Mouse (Mus musculus) lung, postnatal 0 days (tissue): ENCODE measurements around the gene Zan. TPM values are rescaled to one million over a fixed set of nuclear protein-coding genes. Genes with fewer than 3 reads are reported as not detected.

Source experiments
- ATAC-seq: fragments of 200-750 bp; cut with Nextera tagmentation; 2 replicates; pipeline ENCODE4 v1.8.0; 2017; ENCODE audit warnings: moderate library complexity
- DNase-seq: peaks from one replicate; pipeline ENCODE4 v3.0.0-alpha.2; 2016; ENCODE audit warnings: low spot score
- H3K27ac ChIP-seq: fragments of 300-500 bp; sonication (generic); 2 replicates; pipeline ENCODE4 v1.5.1; 2014; ENCODE audit warnings: antibody characterized with exemption, mild to moderate bottlenecking, low read length, mixed read lengths
- H3K27me3 ChIP-seq: fragments of 300-500 bp; sonication (generic); replicated peaks from 2 replicates; pipeline ENCODE4 v1.6.1; 2014; ENCODE audit warnings: low read length, mixed read lengths; ENCODE audit not compliant: insufficient read depth
- H3K36me3 ChIP-seq: fragments of 300-500 bp; sonication (generic); 2 replicates; pipeline ENCODE4 v1.6.1; 2014; ENCODE audit warnings: low read length, mixed read lengths; ENCODE audit not compliant: insufficient read depth
- H3K4me1 ChIP-seq: fragments of 300-500 bp; sonication (generic); 2 replicates; pipeline ENCODE4 v1.6.1; 2014; ENCODE audit warnings: antibody characterized with exemption, low read depth, low read length, mixed read lengths; ENCODE audit not compliant: insufficient read depth
- H3K4me2 ChIP-seq: fragments of 300-500 bp; sonication (generic); replicated peaks from 2 replicates; pipeline ENCODE4 v1.6.1; 2014; ENCODE audit warnings: low read depth, mild to moderate bottlenecking, low read length, moderate library complexity, mixed read lengths
- H3K4me3 ChIP-seq: fragments of 300-500 bp; sonication (generic); 2 replicates; pipeline ENCODE4 v1.5.1; 2014; ENCODE audit warnings: low read depth, low read length
- H3K9ac ChIP-seq: fragments of 300-500 bp; sonication (generic); replicated peaks from 2 replicates; pipeline ENCODE4 v1.6.1; 2014; ENCODE audit warnings: low read depth, mild to moderate bottlenecking
- H3K9me3 ChIP-seq: fragments of 300-500 bp; sonication (generic); 2 replicates; pipeline ENCODE4 v1.6.1; 2016; ENCODE audit warnings: low read length, mixed read lengths
- CTCF ChIP-seq: IDR thresholded peaks from 2 replicates; pipeline ENCODE4 v1.5.1; 2016; ENCODE audit warnings: antibody characterized with exemption, mild to moderate bottlenecking
- EP300 ChIP-seq: IDR thresholded peaks from 2 replicates; pipeline ENCODE4 v1.6.1; 2016; ENCODE audit warnings: antibody characterized with exemption, mild to moderate bottlenecking, control low read depth
- WGBS: fragments of 180-500 bp; shearing (Covaris S2); extraction: QIAGEN DNeasy Blood & Tissue Kit; methylation state at CpG from one replicate; pipeline ENCODE4 v1.1.7; 2014; 5-methylcytosine and 5-hydroxymethylcytosine counted together
- polyA plus RNA-seq: library from polyadenylated mRNA; unstranded; fragments of >200 nt; fragmentation: Nextera tagmentation; extraction: Ambion mirVana; gene quantifications from 2 replicates; pipeline ENCODE4 v1.2.1, GENCODE M21; 2015

Zan gene
- polyA plus RNA-seq, 1 experiment from 2014 or later = 0.11 TPM

DNA sequence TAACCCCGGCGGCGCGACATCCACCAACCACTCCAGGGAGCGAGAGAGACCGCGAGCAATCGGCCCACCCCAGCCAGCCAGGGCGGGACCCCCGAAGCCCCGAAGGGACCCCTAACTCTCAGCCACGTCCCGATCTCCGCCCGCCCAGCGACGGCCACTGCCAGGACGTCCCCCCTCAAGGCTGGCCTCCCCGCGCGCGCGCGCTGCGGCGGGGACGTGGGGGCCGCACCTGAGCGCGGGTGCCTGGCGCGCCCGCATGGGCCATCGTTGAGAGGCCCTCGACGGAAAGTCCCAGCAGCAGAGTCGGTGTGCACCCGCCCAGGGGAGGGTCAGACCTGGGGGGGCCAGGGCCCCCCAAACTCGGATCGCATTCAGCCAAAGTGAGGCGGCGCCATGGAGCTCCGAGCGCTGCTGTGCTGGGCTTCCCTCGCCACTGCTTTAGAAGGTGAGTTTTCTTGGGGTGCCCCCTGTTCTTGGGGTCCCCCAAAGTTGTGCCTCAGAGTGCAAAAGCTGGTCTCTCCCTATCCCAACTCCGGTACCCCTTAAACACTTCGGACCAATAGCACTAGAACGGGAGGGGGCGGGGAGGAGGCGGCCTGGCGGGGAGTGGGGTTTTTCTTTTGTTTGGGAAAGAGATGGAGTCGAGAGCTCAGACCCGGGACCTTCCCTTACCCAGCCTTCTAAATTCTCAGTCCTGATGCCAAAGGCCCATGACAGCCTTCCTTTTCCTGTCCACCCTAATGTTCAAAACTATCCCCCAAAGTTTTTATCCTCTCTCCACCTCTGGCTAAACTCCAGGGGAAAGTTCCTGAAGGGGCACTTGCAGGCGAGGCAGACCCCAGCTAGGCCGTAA, 126.4 kb downstream of the Zan start:
- TF ChIP-seq EP300 (no peak), CTCF (no peak; the same call in 1 of the 2 replicates)
- H3K4me1 ChIP-seq = peaks cover 13% of the 10 kb centered on the region
- H3K9me3 ChIP-seq = no peaks in the 10 kb centered on the region
- peak overlapping the region; percentile 74 for H3K4me2 ChIP-seq
- ATAC-seq (peak; percentile 50), DNase-seq (no peak)
- H3K27ac ChIP-seq = peak overlapping the region; percentile 93
- H3K36me3 ChIP-seq = no peaks in the 10 kb centered on the region
- H3K27me3 ChIP-seq = no peaks in the 10 kb centered on the region
- peak overlapping the region; percentile 89 for H3K9ac ChIP-seq
- peak overlapping the region; percentile 70 for H3K4me3 ChIP-seq
- WGBS = under 1% methylated on average over 48 of the region's 55 CpGs

DNA sequence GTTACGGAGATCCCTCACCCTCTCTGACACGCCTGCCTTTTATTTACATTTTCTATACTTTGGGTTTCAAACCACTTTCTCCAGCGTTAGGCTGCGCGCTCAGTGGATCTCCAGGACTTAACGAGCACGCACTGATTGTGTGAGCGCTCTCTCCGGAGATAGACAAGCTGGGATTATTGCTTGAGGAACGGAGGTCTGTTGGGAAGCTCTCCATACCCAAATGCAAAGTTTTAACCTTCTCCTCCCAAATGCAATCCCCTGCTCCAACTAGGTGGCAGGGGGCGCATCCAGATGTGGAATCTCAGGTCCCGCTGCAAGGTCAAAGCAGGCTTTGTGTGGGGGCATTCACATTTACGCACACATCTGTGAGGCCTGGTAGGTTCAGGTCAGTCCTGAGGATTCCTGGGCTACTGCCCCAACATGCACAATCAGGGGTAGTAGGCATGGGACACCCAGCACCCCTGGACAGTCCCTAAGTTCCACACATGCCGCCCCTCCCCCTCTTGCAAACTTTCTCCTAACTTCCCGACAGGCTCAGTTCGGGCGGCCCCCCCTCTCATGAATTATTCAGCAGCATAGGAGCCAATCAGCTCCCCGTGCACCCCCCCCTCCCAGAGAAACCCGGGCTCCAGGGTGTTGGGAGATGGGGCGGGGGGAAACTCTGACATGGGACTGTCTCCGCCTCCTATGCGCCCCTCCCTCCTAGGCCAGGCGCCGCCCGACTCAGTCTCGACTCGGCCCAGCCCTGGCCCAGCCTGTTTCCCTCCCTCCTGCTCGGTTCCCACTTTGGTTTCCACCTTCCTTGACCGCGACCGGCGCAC, 127.3 kb downstream of the Zan start, which contains the start of gene Ephb4:
Gene Ephb4, plus strand, starts transcription at position 726 of the 821 bp plus-strand sequence.
- H3K9me3 ChIP-seq = no peaks in the 10 kb centered on the region

GRCm38 (mm10) chr5:137348482-137349383, 128.1 kb downstream of the Zan start:
- ATAC-seq (peak; percentile 54), DNase-seq (peak; percentile 83)
- 5% methylated on average over 31 of the region's 33 CpGs for WGBS

More for the DNA sequence above, 127.3 kb downstream of the Zan start, which contains the start of gene Ephb4:
- Histone ChIP-seq H3K36me3 (no peaks in the 10 kb centered on the region), H3K27me3 (no peaks in the 10 kb centered on the region), H3K4me1 (peaks cover 13% of the 10 kb centered on the region), H3K27ac (peak within 1 kb of the TSS; percentile 93), H3K4me2 (peak within 1 kb of the TSS; percentile 74), H3K9ac (peak within 1 kb of the TSS; percentile 89), H3K4me3 (peak within 1 kb of the TSS; percentile 70)
- WGBS = 1% methylated on average over 30 of the region's 32 CpGs
- ATAC-seq (peak; percentile 93), DNase-seq (peak; percentile 98)
- peak; percentile 53 for TF ChIP-seq CTCF
- TF ChIP-seq EP300 = peak; percentile 45; the same call in 1 of the 2 replicates

DNA sequence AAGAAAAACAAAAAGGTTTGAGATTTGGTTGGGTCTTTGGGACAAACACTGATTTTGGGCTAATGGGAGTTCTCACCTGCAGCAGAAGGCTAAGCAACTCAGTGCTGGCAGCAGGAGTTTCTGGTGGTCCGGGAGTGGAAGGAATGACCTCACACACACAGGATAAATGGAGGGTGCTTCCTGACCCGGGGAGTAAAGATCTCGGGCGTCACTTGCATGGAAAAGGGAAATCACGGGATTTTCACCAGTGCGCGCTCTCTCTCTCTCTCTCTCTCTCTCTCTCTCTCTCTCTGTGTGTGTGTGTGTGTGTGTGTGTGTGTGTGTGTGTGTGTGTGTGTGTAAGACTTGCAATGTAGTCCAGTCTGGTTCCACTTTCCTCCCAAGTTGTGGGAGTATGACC, 129.0 kb downstream of the Zan start:
- H3K4me1 ChIP-seq = peaks cover 13% of the 10 kb centered on the region
- no peak for ATAC-seq
- H3K36me3 ChIP-seq = no peaks in the 10 kb centered on the region
- no peak for TF ChIP-seq EP300
- H3K9ac ChIP-seq = no peak overlapping the region
- H3K27ac ChIP-seq = peak overlapping the region; percentile 93
- no peak overlapping the region for H3K4me3 ChIP-seq
- no peaks in the 10 kb centered on the region for H3K9me3 ChIP-seq
- WGBS = 7% methylated on average over 5 of the region's 7 CpGs
- peak overlapping the region; percentile 74 for H3K4me2 ChIP-seq
- peak; percentile 56 for DNase-seq
- H3K27me3 ChIP-seq = no peaks in the 10 kb centered on the region

More at GRCm38 (mm10) chr5:137348482-137349383, 128.1 kb downstream of the Zan start:
- Histone ChIP-seq H3K9ac (peak overlapping the region; percentile 36), H3K36me3 (no peaks in the 10 kb centered on the region), H3K27ac (peak overlapping the region; percentile 93), H3K9me3 (no peaks in the 10 kb centered on the region), H3K27me3 (no peaks in the 10 kb centered on the region), H3K4me1 (peaks cover 13% of the 10 kb centered on the region), H3K4me3 (peak overlapping the region; percentile 70), H3K4me2 (peak overlapping the region; percentile 74)
- peak; percentile 69 for TF ChIP-seq EP300
- no peak for TF ChIP-seq CTCF

DNA sequence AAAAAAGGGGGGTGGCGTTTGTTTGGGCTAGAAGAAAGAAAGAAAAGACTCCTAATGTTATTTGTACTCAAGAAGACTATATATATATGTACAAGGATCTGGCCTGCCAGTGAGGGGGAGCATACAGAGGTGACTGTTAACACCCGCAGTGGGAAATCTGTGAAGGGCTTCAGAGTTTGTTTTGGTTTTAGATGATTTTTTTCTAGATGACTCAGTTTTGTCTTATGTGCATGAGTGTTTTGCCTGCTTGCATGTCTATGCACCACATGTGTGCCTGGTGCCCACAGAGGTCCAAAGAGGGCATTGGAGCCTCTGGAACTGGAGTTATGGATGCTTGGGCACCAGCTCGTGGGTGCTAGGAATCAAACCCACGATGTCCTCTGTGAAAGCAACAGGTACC, 129.9 kb downstream of the Zan start:
- H3K9ac ChIP-seq = no peak overlapping the region
- no peak overlapping the region for H3K4me2 ChIP-seq
- H3K9me3 ChIP-seq = no peaks in the 10 kb centered on the region
- DNase-seq = no peak
- WGBS = 53% methylated on average over 4 of the region's 4 CpGs
- H3K27ac ChIP-seq = peak overlapping the region; percentile 66
- no peak overlapping the region for H3K4me3 ChIP-seq
- no peaks in the 10 kb centered on the region for H3K36me3 ChIP-seq
- H3K27me3 ChIP-seq = no peaks in the 10 kb centered on the region
- ATAC-seq = no peak
- peaks cover 13% of the 10 kb centered on the region for H3K4me1 ChIP-seq
- no peak for TF ChIP-seq CTCF
- no peak for TF ChIP-seq EP300
